Mouse (Mus musculus) myocyte (in vitro differentiated cells): ENCODE results near the gene Foxs1.

ENCODE experiments used
- CEBPB ChIP-seq: IDR thresholded peaks from 2 replicates; pipeline ENCODE4 v1.6.1; 2011; ENCODE audit warnings: mild to moderate bottlenecking, moderate library complexity; ENCODE audit not compliant: poor library complexity, insufficient read depth, severe bottlenecking
- MAX ChIP-seq: IDR thresholded peaks from one replicate; pipeline ENCODE4 v1.6.1; 2011; ENCODE audit warnings: low read depth, mild to moderate bottlenecking, control low read depth
- MYOD1 ChIP-seq, 3 experiments: IDR thresholded peaks; one replicate each; pipeline ENCODE4 v1.6.1; 2011; ENCODE audit warnings: control low read depth in 2 of 3, low read depth in 2 of 3, mild to moderate bottlenecking in 2 of 3, moderate library complexity in 1 of 3; ENCODE audit not compliant: insufficient read length in 2 of 3, control insufficient read depth in 1 of 3
- MYOG ChIP-seq, 3 experiments: IDR thresholded peaks; one replicate each; pipeline ENCODE4 v1.6.1; 2011; ENCODE audit warnings: control low read depth in 2 of 3, low read depth in 2 of 3, mild to moderate bottlenecking in 2 of 3; ENCODE audit not compliant: insufficient read length in 2 of 3, control insufficient read depth in 1 of 3, insufficient read depth in 1 of 3
- POLR2A ChIP-seq: IDR thresholded peaks from one replicate; pipeline ENCODE4 v1.6.1; 2011; ENCODE audit warnings: low read depth, mild to moderate bottlenecking, control low read depth, moderate library complexity; ENCODE audit not compliant: insufficient read length
- POLR2AphosphoS2 ChIP-seq: IDR thresholded peaks from one replicate; pipeline ENCODE4 v1.6.1; 2011; ENCODE audit warnings: low read depth, control low read depth; ENCODE audit not compliant: insufficient read length
- REST ChIP-seq: IDR thresholded peaks from one replicate; pipeline ENCODE4 v1.6.1; 2011; ENCODE audit warnings: mild to moderate bottlenecking, control low read depth, moderate library complexity; ENCODE audit not compliant: insufficient read depth, insufficient read length
- TCF12 ChIP-seq: IDR thresholded peaks from one replicate; pipeline ENCODE4 v1.6.1; 2011; ENCODE audit warnings: mild to moderate bottlenecking, control low read depth; ENCODE audit not compliant: poor library complexity, insufficient read depth, severe bottlenecking
- TCF3 ChIP-seq: IDR thresholded peaks from one replicate; pipeline ENCODE4 v1.6.1; 2011; ENCODE audit warnings: low read depth, control low read depth; ENCODE audit not compliant: insufficient read length
- USF1 ChIP-seq: IDR thresholded peaks from one replicate; pipeline ENCODE4 v1.6.1; 2011; ENCODE audit warnings: low read depth, mild to moderate bottlenecking, control low read depth, moderate library complexity

DNA sequence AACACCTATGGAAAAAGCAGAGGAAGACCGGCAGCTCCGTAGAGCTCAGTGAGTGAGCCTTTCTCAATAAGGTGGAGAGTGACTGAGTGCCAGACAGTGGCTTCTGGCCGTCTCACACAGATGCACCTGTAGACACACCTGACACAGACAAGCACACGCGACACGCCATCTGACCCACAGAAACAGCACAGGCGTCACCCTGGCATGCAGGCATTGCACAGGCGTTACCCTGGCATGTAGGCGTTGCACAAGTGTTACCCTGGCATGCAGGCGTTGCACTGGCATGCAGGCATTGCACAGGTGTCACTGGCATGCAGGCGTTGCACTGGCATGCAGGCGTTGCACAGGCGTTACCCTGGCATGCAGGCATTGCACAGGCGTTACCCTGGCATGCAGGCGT, 31.7 kb downstream of the Foxs1 start:
- TF ChIP-seq MAX (no peak), REST (no peak), POLR2A (no peak), USF1 (no peak), POLR2AphosphoS2 (peak; percentile 66), TCF12 (no peak), CEBPB (no peak), TCF3 (no peak), MYOG (IDR thresholded peaks at IDR 0.05; ENCODE audit: control insufficient read depth in 1 of 3, insufficient read depth in 1 of 3, insufficient read length in 2 of 3, low read depth in 2 of 3) (peak in 1 of 3 experiments; percentile 59), MYOD1 (IDR thresholded peaks at IDR 0.05; ENCODE audit: control insufficient read depth in 1 of 3, insufficient read length in 2 of 3, low read depth in 2 of 3) (peak in 1 of 3 experiments; percentile 14)
